Mouse (Mus musculus) left cerebral cortex, adult 11 months (tissue): Measurements from ENCODE around the gene Cacna2d4.

Source experiments
- DNase-seq: peaks from one replicate; pipeline ENCODE4 v3.0.0; 2022; ENCODE audit warnings: low spot score

Cacna2d4 gene

DNA sequence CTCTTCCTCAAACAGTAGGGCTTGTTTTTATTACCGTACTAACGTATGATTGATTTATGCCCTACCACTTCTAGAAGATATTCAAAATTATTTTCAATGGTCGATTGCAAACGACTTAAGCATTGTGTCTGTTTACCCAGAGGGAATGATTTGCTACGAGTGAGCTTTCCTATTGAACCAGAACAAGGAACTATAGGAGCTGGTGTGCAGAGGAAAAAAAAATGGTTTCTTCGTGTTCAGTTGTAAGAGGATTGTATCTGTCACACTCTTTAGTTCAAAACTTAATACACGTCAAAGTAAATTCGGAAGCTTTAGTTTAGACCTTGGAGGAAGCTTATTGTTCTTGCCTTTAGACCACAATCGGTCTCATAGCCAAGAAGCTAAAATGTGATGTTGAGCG is 152.8 kb downstream of the Cacna2d4 start:
- no peak for DNase-seq

DNA sequence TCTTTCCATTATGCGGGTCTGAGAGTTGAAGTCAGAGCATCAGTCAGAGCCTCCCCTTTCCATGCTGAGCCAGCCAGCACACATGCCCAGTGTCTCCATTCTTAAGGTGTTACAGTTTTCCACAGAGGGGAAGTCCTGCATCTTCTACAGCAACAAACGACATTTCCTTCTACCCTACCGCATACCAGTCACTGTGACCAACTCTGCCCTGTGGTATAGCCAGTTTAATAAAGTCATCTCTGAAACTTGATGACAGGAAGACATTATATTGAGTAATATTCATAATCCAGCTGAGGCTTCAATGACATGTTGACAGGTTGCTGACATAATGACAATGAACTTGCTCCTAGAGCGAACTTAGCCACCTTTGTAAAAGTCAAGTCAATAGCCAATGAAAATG is 154.4 kb downstream of the Cacna2d4 start:
- no peak for DNase-seq

DNA sequence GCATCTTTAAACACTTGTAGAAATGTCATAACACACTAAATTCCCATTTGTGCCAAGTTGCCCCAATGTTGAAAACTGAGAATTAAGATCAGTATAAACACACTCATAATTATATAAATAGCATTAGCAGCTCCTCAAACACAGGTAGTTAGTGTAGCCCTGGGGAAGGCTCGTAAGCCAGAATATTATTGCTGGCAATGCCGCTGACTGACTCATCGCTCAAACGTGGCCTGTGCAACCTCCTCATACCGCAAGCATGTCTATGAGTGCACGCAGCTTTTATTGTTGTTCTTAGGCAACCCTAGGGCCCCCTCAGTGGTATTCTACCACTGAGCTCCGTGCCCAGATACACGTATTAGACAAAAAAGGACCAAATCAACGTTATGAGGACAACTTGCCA is 156.5 kb downstream of the Cacna2d4 start:
- DNase-seq = no peak

DNA sequence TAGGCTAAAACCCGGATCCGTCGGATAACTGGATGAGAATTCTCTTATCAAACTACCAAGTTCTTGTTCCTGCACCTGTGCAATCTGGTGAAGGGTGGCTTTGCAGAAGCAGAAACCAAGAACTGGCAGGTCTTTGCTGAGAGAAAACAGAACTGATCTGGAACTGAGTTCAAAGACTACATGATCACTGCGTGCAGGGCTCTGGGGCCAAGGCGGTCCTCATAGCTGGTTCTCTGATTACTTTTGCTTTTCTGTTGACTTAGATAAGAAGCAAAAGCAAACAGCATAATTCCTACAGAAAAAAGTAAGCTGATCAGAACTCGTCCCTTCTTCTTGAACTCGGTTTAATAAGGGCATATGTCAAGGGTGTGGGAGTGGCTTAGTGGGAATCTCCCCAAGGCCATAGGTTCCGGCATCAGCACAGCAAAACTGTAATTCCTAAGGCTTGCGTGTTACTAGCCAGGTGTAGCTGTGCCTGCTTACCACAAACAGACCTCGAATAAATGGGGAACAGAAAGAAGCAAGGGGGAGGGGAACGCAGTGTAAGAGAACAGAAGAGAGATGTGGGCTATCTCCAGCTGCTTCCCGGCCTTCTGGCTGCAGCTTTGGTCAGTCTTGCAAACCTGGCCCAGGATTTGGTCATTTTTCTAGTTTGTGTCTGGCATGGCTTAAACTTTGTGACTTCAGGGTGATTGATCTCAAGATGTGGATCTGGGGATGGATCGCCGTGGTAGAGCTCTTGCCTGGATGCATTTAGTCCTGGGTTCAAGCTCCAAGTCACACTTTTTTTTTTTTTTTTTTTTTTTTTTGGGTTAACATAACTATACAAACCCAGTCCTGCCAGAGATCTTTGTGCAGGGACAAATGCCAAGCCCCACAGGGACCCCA is 159.3 kb downstream of the Cacna2d4 start:
- no peak for DNase-seq

DNA sequence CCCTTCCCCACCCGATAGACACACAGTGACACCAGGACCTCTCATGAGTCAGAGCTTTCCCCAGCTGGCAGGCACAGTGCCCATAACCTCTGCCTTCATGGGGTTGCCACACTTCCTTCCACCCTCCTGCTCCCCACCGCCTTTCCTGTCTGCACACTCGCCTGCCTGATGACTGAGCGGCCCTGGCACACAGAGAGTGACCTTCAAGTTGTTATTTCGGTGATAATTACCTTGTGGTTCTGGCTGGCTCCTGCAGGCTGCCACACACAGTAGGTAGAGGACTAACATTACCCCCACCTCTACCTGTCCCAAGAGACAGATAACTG is 159.9 kb downstream of the Cacna2d4 start:
- DNase-seq = no peak

DNA sequence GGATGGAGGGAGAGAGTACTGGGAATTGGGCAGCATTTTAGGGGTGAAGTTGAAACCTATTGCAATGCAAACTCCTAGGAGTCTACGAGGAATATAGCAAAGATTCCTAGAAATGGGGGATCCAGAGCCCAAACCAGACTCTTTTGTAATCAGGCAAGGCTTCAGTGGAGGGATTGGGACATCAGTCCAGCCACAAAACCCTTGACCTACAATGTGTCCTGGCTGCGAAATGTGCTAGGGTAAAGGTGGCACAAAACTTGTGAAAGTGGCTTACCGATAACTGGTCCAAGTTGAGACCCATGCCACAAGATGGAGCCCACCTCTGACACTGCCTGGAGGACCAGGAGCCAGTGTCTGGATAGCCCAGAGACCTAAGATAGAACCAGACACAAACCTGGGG is 163.0 kb downstream of the Cacna2d4 start:
- DNase-seq = no peak

DNA sequence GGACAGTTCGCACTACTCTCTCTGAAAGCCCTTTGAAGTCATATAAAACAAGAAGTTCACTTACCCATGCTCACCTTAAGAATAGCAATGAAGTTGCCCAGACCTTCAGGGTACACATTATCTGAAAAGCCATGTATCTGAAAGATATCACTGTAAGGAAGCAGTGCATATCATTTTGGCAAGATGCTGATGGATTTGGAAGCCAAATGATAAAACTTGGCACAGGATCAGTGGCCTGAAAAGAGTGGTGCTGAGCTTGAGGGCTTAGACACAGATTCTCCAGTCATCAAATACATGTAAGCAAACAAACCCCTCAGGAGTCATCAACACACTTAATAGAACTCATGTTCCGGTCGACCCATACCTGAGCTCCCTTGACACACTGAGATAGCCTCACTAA is 164.3 kb downstream of the Cacna2d4 start:
- DNase-seq = no peak

DNA sequence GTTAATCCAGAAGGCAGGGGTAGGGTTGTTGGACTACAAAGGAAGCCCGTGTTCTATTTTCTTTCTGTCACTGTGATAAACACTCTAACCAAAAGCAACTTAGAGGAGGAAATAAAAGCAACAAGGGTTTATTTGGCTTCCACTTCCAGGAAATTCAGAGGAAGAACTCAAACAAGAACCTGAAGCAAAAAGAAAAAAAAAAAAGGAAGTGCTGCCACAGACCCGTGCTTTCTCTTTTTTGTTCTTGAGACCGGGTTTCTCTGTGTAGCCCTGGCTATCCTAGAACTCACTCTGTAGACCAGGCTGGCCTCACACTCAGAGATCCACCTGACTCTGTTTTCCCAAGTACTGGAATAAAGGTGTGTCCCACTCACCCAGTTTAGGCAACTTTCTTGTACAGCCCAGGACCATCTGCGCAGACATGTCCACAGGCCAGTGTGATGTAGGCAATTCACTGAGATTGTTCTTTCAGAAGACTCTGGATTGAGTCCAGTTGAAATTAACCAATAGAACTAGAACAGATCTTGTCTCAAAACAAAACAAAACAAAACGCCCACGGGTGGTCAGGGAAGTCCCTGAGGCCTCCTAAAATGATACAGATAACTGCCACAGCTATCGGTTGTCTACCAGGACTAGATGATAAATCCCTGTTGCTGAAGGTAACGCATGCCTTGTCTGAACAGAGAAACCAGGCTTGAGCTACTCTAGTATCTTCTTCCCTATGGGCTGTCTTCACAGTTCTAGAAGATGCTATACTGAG is 165.4 kb downstream of the Cacna2d4 start:
- DNase-seq = no peak
